Mouse (Mus musculus): ENCODE results near the gene Gpc2. TPM values are rescaled to one million over a fixed set of nuclear protein-coding genes. Genes with fewer than 3 reads are reported as not detected.

The Gpc2 gene
- polyA plus RNA-seq, 1 experiment from 2014 or later, result 121 TPM

GRCm38 (mm10) chr5:138274186-138274585 lies 5.6 kb downstream of the Gpc2 start:
- no peak overlapping the region for H3K9ac ChIP-seq
- H3K4me3 ChIP-seq (replicated peaks), result no peak overlapping the region
- 60% methylated on average over 8 of the region's 8 CpGs for WGBS
- peaks cover 26% of the 10 kb centered on the region for H3K27me3 ChIP-seq
- H3K9me3 ChIP-seq, result no peaks in the 10 kb centered on the region
- H3K4me2 ChIP-seq, result no peak overlapping the region
- ATAC-seq (ENCODE audit: low FRiP score), result no peak
- peaks cover 37% of the 10 kb centered on the region for H3K36me3 ChIP-seq (replicated peaks)
- H3K4me1 ChIP-seq, result peaks cover 68% of the 10 kb centered on the region
- no peak overlapping the region for H3K27ac ChIP-seq

GRCm38 (mm10) chr5:138272409-138272923 lies 7.3 kb downstream of the Gpc2 start, which contains the start of gene Gal3st4:
Gal3st4 (minus strand) TSS chr5:138272840.
- 2% methylated on average over 12 of the region's 12 CpGs for WGBS
- Histone ChIP-seq H3K4me2 (peak within 1 kb of the TSS; percentile 39), H3K9ac (0 out of 2 replicates have a peak within 1 kb of the TSS, but pooled peaks have one; percentile 33), H3K27me3 (peaks cover 26% of the 10 kb centered on the region), H3K4me1 (peaks cover 52% of the 10 kb centered on the region), H3K9me3 (no peaks in the 10 kb centered on the region), H3K4me3 (replicated peaks) (peak within 1 kb of the TSS; percentile 20), H3K27ac (no peak within 1 kb of the TSS), H3K36me3 (replicated peaks) (peaks cover 28% of the 10 kb centered on the region)
- ATAC-seq (ENCODE audit: low FRiP score), result 0 out of 2 replicates have a peak, but pooled peaks have one; percentile 18

DNA sequence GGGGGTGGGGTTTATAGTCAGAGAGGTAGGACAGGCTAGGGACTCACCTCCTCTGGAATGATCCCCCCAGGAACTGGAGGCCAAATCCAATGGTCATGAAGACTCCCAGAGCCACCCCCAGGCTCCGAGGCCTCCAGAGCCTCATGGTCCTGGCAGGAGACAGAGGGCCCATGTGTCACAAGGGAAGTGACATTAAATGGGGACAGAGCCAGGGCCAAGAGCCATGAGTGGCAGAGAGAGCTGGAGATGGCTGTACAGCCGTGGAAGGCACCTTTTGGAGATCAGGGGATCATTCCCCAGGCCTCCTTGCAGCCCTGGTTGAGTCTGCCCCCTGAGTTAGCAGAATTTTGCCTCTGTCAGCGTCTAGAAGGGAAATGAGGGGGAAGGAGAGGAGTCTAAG lies 8.6 kb downstream of the Gpc2 start:
- Histone ChIP-seq H3K36me3 (replicated peaks) (peaks cover 18% of the 10 kb centered on the region; the same call in 1 of the 2 replicates), H3K4me1 (peaks cover 39% of the 10 kb centered on the region), H3K27me3 (peaks cover 26% of the 10 kb centered on the region), H3K9ac (no peak overlapping the region), H3K27ac (no peak overlapping the region), H3K9me3 (no peaks in the 10 kb centered on the region), H3K4me3 (replicated peaks) (no peak overlapping the region), H3K4me2 (no peak overlapping the region)
- 48% methylated on average over 3 of the region's 3 CpGs for WGBS
- no peak for ATAC-seq (ENCODE audit: low FRiP score)

GRCm38 (mm10) chr5:138268980-138269379 lies 10.8 kb downstream of the Gpc2 start:
- no peak overlapping the region for H3K27ac ChIP-seq
- WGBS, result 84% methylated on average over 4 of the region's 4 CpGs
- no peak for ATAC-seq (ENCODE audit: low FRiP score)

GRCm38 (mm10) chr5:138267114-138267513 lies 12.7 kb downstream of the Gpc2 start:
- Histone ChIP-seq H3K4me2 (no peak overlapping the region), H3K36me3 (replicated peaks) (peaks cover 9% of the 10 kb centered on the region), H3K4me3 (replicated peaks) (no peak overlapping the region), H3K9ac (no peak overlapping the region), H3K4me1 (peaks cover 29% of the 10 kb centered on the region), H3K9me3 (no peaks in the 10 kb centered on the region), H3K27me3 (peaks cover 17% of the 10 kb centered on the region; the same call in 1 of the 2 replicates), H3K27ac (no peak overlapping the region)
- 87% methylated on average over 3 of the region's 3 CpGs for WGBS
- ATAC-seq (ENCODE audit: low FRiP score), result no peak

More at GRCm38 (mm10) chr5:138268980-138269379, 10.8 kb downstream of the Gpc2 start:
- no peaks in the 10 kb centered on the region for H3K9me3 ChIP-seq
- H3K4me3 ChIP-seq (replicated peaks), result no peak overlapping the region
- peaks cover 27% of the 10 kb centered on the region for H3K4me1 ChIP-seq
- peaks cover 22% of the 10 kb centered on the region for H3K27me3 ChIP-seq
- H3K9ac ChIP-seq, result no peak overlapping the region
- no peak overlapping the region for H3K4me2 ChIP-seq
- peaks cover 8% of the 10 kb centered on the region for H3K36me3 ChIP-seq (replicated peaks)

GRCm38 (mm10) chr5:138265712-138266111 lies 14.1 kb downstream of the Gpc2 start:
- H3K9me3 ChIP-seq, result no peaks in the 10 kb centered on the region
- peaks cover 23% of the 10 kb centered on the region for H3K36me3 ChIP-seq (replicated peaks)
- peaks cover 27% of the 10 kb centered on the region for H3K4me1 ChIP-seq
- ATAC-seq (ENCODE audit: low FRiP score), result no peak
- H3K4me2 ChIP-seq, result no peak overlapping the region
- H3K9ac ChIP-seq, result no peak overlapping the region
- H3K4me3 ChIP-seq (replicated peaks), result no peak overlapping the region
- no peak overlapping the region for H3K27ac ChIP-seq
- WGBS, result 90% methylated on average over 4 of the region's 4 CpGs
- peaks cover 4% of the 10 kb centered on the region; the same call in 1 of the 2 replicates for H3K27me3 ChIP-seq

DNA sequence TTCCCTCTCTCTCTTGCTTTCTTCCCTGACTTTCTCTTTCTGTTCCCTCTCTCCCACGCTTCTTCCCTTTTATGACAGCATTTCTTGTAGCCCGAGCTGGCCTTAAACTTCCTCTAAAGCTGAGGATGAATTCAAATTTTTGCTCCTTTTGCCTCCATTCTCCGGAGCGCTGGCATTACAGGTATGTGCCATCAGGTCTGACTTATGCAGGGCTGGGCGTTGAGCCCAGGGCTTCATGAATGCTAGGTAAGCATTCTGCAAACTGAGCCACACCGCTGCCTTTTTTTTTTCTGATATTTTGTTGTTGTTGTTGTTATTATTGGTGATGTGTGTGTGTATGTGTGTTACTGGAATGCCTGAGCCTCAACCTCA lies 15.6 kb downstream of the Gpc2 start:
- Histone ChIP-seq H3K9ac (peak overlapping the region; percentile 96), H3K27me3 (no peaks in the 10 kb centered on the region), H3K9me3 (no peaks in the 10 kb centered on the region), H3K4me3 (replicated peaks) (peak overlapping the region; percentile 94), H3K4me2 (peak overlapping the region; percentile 99), H3K27ac (peak overlapping the region; percentile 77), H3K36me3 (replicated peaks) (peaks cover 39% of the 10 kb centered on the region), H3K4me1 (peaks cover 27% of the 10 kb centered on the region)
- WGBS, result 17% methylated on average over 6 of the region's 6 CpGs
- no peak for ATAC-seq (ENCODE audit: low FRiP score)

DNA sequence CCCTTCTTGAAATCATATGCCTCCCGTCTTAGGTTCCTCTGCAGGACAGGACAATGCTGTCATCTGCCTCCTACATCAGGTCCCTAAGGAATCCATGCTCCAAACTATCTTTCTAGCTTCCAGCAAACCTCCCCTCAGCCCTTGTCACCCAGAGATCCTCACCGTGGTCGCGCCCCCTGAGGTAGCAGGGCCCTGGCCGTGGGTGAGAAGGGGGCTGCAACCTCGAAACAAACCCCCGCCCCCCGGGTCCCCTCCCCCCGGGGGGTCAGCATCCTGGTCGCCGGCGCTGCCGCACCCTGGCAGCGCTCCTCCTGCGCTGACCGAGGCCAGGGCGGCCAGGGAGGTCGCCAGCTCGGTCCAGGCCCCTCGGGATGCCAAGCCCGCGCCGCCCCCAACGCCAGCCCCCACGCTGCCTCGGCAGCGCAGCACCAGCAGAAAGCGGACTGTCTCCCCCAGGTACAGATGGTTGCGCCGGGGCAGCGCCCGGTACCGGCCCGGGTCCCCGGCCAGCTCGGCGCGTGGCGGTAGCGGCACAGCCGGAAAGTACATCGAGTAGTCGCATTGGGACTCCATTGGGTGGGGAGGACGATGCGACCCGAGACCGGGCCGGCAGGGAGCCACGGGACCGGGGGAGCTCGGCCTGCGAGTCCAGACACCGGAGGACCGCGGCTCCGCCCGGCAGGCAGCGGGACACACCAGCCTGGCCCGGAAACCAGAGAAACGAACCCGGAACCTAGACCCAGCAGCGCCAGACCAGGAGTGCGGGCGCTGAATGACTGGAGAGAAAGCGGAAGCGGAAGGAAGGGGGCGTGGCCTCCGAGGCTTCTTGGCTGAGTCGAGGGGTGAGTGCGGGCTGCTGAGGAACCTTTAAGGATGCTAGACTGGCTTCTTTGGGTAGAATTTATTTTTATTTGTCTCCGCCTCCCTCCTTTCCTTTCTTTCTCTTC lies 16.3 kb downstream of the Gpc2 start, which contains the start of gene BC037034:
TSS of gene BC037034 (minus strand) at position 774 of the 947 bp plus-strand sequence.
- Histone ChIP-seq H3K27me3 (no peaks in the 10 kb centered on the region), H3K4me3 (replicated peaks) (peak within 1 kb of the TSS; percentile 94), H3K9me3 (no peaks in the 10 kb centered on the region), H3K4me1 (peaks cover 27% of the 10 kb centered on the region), H3K36me3 (replicated peaks) (peaks cover 44% of the 10 kb centered on the region), H3K9ac (peak within 1 kb of the TSS; percentile 96), H3K27ac (peak within 1 kb of the TSS; percentile 77), H3K4me2 (peak within 1 kb of the TSS; percentile 99)
- ATAC-seq (ENCODE audit: low FRiP score), result peak; percentile 89
- WGBS, result under 1% methylated on average over 68 of the region's 71 CpGs

- H3K4me3 ChIP-seq (replicated peaks), result peak overlapping the region; percentile 94
- H3K27ac ChIP-seq, result no peak overlapping the region
- no peaks in the 10 kb centered on the region for H3K27me3 ChIP-seq
- peaks cover 27% of the 10 kb centered on the region for H3K4me1 ChIP-seq
- H3K36me3 ChIP-seq (replicated peaks), result peaks cover 51% of the 10 kb centered on the region
- H3K9me3 ChIP-seq, result no peaks in the 10 kb centered on the region
- H3K4me2 ChIP-seq, result peak overlapping the region; percentile 99
- peak overlapping the region; percentile 96 for H3K9ac ChIP-seq
- ATAC-seq (ENCODE audit: low FRiP score), result no peak
- WGBS, result 68% methylated on average over 18 of the region's 18 CpGs
Measured at GRCm38 (mm10) chr5:138262582-138263240, 17.1 kb downstream of the Gpc2 start.

DNA sequence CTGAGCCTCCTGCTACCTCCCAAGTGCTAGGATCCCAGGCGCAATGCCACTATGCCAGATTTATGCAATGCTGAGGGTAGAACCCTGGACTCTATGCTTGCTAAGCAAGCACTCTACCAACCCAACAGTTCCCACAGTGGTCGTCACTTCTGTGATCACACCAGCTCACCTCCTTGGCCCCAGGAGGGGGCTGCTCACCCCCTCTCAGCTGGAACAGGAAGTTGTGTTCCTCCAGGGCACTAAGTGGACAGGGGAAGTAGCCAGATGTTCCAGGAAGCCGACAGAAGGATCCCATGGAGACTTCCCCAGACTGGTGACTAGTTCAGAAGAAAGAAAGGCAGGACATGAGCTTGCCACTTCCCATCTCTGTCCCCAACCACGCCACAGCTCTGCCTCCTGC lies 17.8 kb downstream of the Gpc2 start:
- Histone ChIP-seq H3K27ac (no peak overlapping the region), H3K27me3 (no peaks in the 10 kb centered on the region), H3K4me1 (peaks cover 27% of the 10 kb centered on the region), H3K36me3 (replicated peaks) (peaks cover 52% of the 10 kb centered on the region), H3K9me3 (no peaks in the 10 kb centered on the region), H3K4me3 (replicated peaks) (0 out of 2 replicates have a peak overlapping the region, but pooled peaks have one; percentile 94), H3K4me2 (peak overlapping the region; percentile 99; the same call in 1 of the 2 replicates), H3K9ac (no peak overlapping the region)
- ATAC-seq (ENCODE audit: low FRiP score), result no peak
- 77% methylated on average over 4 of the region's 4 CpGs for WGBS

- no peak overlapping the region for H3K27ac ChIP-seq
- no peak overlapping the region for H3K4me3 ChIP-seq (replicated peaks)
- no peaks in the 10 kb centered on the region for H3K27me3 ChIP-seq
- WGBS, result 91% methylated on average over 11 of the region's 11 CpGs
- peaks cover 35% of the 10 kb centered on the region for H3K4me1 ChIP-seq
- peaks cover 47% of the 10 kb centered on the region for H3K36me3 ChIP-seq (replicated peaks)
- H3K9me3 ChIP-seq, result no peaks in the 10 kb centered on the region
- ATAC-seq (ENCODE audit: low FRiP score), result no peak
- no peak overlapping the region for H3K4me2 ChIP-seq
- H3K9ac ChIP-seq, result no peak overlapping the region
Measured at GRCm38 (mm10) chr5:138260834-138261233, 19.0 kb downstream of the Gpc2 start.

DNA sequence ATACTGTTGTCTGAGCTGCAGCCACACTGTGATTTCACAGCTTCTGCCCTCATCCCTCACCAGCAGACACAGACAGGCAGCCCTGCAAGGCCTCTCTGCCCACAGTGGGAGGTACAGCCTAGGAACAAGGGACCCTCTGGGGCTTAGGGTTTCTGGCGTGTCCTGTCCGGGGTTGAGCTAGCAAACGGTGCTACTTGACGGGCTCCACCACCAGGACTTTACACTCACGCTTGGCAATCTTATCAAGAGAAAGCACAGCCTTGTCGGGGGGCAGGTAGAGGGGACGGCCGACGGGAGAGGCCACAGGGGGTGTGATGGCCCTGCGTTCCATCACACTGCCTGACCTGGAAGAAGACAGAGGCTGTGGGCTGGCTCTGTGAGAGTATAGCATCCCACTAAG lies 19.8 kb downstream of the Gpc2 start:
- H3K9me3 ChIP-seq, result no peaks in the 10 kb centered on the region

More for the DNA sequence above, 19.8 kb downstream of the Gpc2 start:
- no peak for ATAC-seq (ENCODE audit: low FRiP score)
- Histone ChIP-seq H3K4me1 (peaks cover 36% of the 10 kb centered on the region), H3K9ac (no peak overlapping the region), H3K4me3 (replicated peaks) (no peak overlapping the region), H3K36me3 (replicated peaks) (peaks cover 45% of the 10 kb centered on the region), H3K27me3 (no peaks in the 10 kb centered on the region), H3K27ac (no peak overlapping the region), H3K4me2 (no peak overlapping the region)
- WGBS, result 86% methylated on average over 10 of the region's 10 CpGs

Data from forebrain, embryonic 12.5 days (tissue).